Mouse (Mus musculus) testis, adult 2 months (tissue): ENCODE measurements around the gene Fryl. TPM values are rescaled to one million over a fixed set of nuclear protein-coding genes. Genes with fewer than 3 reads are reported as not detected.
A peak's percentile ranks its signal among the peaks of the same experiment; 100 is the strongest.

ENCODE experiments used
- H3K27ac ChIP-seq: fragments of 200-500 bp; 2 replicates; pipeline ENCODE4 v1.5.1; 2012; ENCODE audit warnings: low read depth, low read length; ENCODE audit not compliant: control insufficient read depth, insufficient read depth
- H3K27me3 ChIP-seq: fragments of 200-500 bp; 2 replicates; pipeline ENCODE4 v1.6.1; 2012; ENCODE audit warnings: mild to moderate bottlenecking, low read length, moderate library complexity; ENCODE audit not compliant: control insufficient read depth, insufficient read depth
- H3K36me3 ChIP-seq: fragments of 200-500 bp; 2 replicates; pipeline ENCODE4 v1.6.1; 2012; ENCODE audit warnings: mild to moderate bottlenecking, low read length; ENCODE audit not compliant: control insufficient read depth, insufficient read depth
- H3K4me1 ChIP-seq: fragments of 200-500 bp; 2 replicates; pipeline ENCODE4 v1.6.1; 2012; ENCODE audit warnings: low read length; ENCODE audit not compliant: control insufficient read depth, insufficient read depth
- H3K4me3 ChIP-seq: fragments of 200-500 bp; 2 replicates; pipeline ENCODE4 v1.5.1; 2012; ENCODE audit warnings: low read depth, mild to moderate bottlenecking, low read length, moderate library complexity, mixed read lengths; ENCODE audit not compliant: control insufficient read depth
- CTCF ChIP-seq: fragments of 200-500 bp; IDR thresholded peaks from 2 replicates; pipeline ENCODE4 v1.5.1; 2012; ENCODE audit warnings: low read depth, mild to moderate bottlenecking, inconsistent platforms, low read length, moderate library complexity; ENCODE audit not compliant: control insufficient read depth, insufficient read depth, insufficient replicate concordance
- POLR2A ChIP-seq: fragments of 200-500 bp; IDR thresholded peaks from 2 replicates; pipeline ENCODE4 v1.6.1; 2012; ENCODE audit warnings: low read depth, mild to moderate bottlenecking, inconsistent platforms, low read length, moderate library complexity; ENCODE audit not compliant: control insufficient read depth
- polyA plus RNA-seq: library from polyadenylated mRNA; depleted of rRNA; stranded (reverse); fragments of >200 nt; gene quantifications from 2 replicates; pipeline ENCODE4 v1.2.3, GENCODE M21; 2012

Fryl gene
- polyA plus RNA-seq, 1 experiment, result 21.6 TPM

DNA sequence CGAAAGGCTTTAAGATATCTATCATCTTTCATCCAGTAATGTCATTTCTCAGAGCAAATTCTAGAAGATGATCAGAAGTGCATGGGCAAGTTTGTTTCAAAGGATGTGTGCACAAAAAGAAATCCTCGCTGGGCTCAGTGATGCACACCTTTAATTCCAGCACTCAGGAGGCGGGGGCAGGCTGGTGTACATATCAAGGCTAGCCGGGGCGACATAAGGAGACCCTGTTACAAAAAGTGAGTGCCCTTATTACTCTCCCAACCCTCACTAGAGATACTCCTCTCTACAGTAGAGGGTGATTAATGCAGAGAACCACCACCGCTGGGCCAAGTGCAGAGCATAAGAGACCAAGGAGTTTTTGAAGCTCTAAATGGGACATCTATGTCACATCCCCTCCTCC, 53.9 kb downstream of the Fryl start:
- Histone ChIP-seq H3K4me1 (no peaks in the 10 kb centered on the region; the same call in 1 of the 2 replicates), H3K4me3 (no peak overlapping the region)
- no peak for TF ChIP-seq POLR2A

DNA sequence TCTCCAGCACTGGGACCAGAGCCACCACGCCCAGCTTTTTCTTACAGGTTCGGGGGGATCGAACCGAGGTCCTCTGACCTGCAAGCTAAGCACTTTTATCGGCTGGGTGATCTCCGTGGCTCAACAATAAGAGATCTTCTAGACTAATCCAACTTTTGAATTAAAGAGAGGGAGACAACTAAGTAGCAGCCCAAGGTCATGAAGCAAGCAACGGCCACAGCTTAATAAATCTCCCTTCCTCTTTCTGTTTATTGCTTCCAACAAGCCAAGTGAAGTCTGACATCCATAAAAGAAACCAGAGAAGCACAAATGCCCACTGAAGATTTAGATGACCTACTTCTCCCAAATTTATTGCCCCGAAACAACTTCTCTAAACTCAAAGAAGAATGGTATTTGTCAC, 54.3 kb downstream of the Fryl start:
- Histone ChIP-seq H3K4me3 (no peak overlapping the region), H3K36me3 (no peaks in the 10 kb centered on the region), H3K4me1 (no peaks in the 10 kb centered on the region; the same call in 1 of the 2 replicates), H3K27ac (no peak overlapping the region), H3K27me3 (no peaks in the 10 kb centered on the region)
- no peak for TF ChIP-seq CTCF
- TF ChIP-seq POLR2A, result no peak

More for the DNA sequence above, 53.9 kb downstream of the Fryl start:
- Histone ChIP-seq H3K27me3 (no peaks in the 10 kb centered on the region), H3K36me3 (no peaks in the 10 kb centered on the region), H3K27ac (no peak overlapping the region)

DNA sequence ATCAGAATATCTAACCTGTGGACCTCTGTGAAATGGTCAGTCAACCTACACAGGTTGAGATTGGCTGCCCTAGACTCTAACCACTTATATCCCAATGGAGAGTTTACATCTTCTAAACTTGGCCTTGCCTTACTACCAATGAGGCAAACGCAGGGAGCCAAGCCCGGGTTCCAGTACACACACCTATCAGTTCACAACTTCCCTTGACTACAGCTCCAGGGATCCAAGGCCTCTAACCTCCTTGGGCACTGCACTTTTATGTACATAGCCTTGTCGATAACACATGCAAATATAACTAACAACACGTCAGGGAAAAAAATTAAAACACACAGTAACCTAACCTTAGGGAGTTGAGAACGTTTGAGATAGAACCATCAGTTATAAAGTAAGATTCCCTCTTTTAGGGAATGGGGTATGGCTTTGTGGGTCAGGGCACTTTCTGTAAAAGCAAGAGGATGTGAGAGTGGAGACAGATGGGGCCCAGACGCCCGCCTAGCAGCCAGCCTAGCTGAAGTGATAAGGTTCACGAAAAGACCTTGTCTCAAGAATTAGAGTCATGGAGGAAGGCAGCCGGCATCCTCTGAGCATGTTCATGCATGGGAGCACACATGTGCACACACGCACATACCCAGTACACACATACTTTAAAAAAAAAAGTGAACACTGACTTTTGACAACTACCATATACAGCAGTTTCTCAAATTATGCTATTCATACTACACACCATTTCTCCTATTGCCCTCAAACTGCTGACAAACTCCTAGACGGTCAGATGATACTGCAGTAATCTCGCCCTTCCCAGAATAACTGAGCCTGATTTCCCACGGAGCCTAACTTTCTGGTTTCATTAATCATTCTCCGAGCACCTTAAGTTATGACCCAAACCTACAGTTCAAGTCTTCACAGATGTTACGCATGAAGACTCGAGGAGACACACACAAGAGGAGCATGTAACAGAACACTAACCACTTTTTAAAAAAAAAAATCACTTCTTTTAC, 55.7 kb downstream of the Fryl start:
- Histone ChIP-seq H3K27me3 (no peaks in the 10 kb centered on the region), H3K36me3 (no peaks in the 10 kb centered on the region), H3K4me3 (no peak overlapping the region), H3K4me1 (no peaks in the 10 kb centered on the region; the same call in 1 of the 2 replicates), H3K27ac (no peak overlapping the region)
- TF ChIP-seq POLR2A, result no peak
- no peak for TF ChIP-seq CTCF

DNA sequence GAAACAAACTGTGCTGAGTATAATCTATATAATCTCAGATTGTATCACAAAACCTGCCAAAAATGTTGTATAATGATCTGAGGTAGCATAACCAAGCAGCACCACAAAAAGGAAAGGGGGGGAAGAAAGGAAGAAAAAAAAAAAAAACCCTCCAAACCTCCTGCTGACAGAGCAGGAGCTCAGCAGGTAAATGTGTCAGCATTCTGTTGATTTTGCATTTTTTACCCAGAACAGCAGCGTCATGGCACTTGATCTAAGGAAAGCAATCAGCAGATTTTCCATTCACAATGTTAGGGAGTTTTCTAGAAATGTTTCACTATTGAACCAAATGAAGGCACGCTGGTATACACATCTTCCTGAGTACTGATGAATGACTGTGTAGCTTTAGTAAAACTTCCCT, 56.8 kb downstream of the Fryl start:
- TF ChIP-seq CTCF (no peak), POLR2A (no peak)
- Histone ChIP-seq H3K4me3 (no peak overlapping the region), H3K27me3 (no peaks in the 10 kb centered on the region), H3K36me3 (no peaks in the 10 kb centered on the region), H3K4me1 (no peaks in the 10 kb centered on the region; the same call in 1 of the 2 replicates), H3K27ac (no peak overlapping the region)

DNA sequence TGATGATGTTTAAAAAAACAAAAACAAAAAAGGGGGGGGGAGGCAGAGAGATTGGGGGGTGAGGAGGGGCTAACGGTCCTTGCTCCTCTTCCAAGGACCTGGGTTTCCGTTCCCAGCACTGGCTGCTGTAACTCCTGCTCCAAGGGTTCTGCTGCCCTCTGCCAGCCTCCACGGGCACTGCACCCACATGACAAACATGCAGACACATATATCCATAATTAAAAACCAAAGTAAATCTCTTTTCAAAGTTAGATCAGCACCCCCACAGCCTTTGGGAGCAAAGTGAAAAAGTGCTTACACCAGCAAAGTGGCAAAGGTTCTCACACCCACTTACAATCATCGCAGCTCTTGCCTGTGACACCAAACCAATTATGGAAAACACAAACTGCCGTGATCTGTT, 57.7 kb downstream of the Fryl start:
- H3K36me3 ChIP-seq, result no peaks in the 10 kb centered on the region
- no peaks in the 10 kb centered on the region for H3K27me3 ChIP-seq
- TF ChIP-seq POLR2A (no peak), CTCF (peak; percentile 35; the same call in 1 of the 2 replicates)
- H3K4me3 ChIP-seq, result no peak overlapping the region
- H3K4me1 ChIP-seq, result no peaks in the 10 kb centered on the region; the same call in 1 of the 2 replicates
- H3K27ac ChIP-seq, result no peak overlapping the region

DNA sequence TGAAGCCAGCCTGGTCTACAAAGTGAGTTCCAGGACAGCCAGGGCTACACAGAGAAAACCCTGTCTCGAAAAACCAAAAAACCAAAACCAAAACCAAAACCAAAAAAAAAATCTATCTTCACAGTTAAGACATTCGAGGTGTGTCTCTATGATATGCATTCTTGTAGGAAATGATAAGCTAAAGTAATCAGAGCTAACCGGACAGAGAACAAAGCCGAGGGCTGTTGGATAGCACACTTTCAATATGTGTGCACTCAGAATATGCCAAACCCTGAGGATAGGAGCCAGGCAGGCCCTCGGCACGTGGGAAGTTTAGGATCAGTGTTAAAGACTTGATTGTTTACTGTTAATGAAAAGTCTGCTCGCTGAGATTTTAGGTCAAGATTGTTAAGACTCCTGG, 58.6 kb downstream of the Fryl start:
- H3K36me3 ChIP-seq, result no peaks in the 10 kb centered on the region
- no peak overlapping the region for H3K27ac ChIP-seq
- H3K4me1 ChIP-seq, result no peaks in the 10 kb centered on the region
- TF ChIP-seq CTCF (no peak), POLR2A (no peak)
- H3K27me3 ChIP-seq, result no peaks in the 10 kb centered on the region
- no peak overlapping the region for H3K4me3 ChIP-seq

DNA sequence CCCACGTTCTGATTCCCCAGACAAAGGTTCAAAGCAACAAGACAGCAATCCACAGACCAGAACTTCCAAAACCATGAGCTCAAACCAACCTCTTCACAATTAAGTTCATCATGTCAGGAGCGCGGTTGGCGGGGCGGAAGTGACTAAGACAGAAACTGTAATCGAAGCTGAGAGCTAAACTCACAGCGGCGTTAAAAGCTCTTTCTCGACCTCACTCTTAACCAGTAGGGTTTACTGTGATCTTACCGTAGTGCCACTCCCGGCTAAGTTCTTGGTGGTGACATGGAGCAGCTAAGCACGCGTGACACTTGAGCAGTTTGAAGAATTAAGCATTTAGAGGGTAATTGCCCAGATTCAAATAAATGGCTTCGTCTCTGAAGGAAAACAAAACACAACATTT, 61.7 kb downstream of the Fryl start:
- no peaks in the 10 kb centered on the region; the same call in 1 of the 2 replicates for H3K4me1 ChIP-seq
- no peaks in the 10 kb centered on the region for H3K27me3 ChIP-seq
- no peak overlapping the region for H3K4me3 ChIP-seq
- no peak overlapping the region for H3K27ac ChIP-seq
- TF ChIP-seq CTCF (no peak), POLR2A (no peak)
- no peaks in the 10 kb centered on the region for H3K36me3 ChIP-seq

DNA sequence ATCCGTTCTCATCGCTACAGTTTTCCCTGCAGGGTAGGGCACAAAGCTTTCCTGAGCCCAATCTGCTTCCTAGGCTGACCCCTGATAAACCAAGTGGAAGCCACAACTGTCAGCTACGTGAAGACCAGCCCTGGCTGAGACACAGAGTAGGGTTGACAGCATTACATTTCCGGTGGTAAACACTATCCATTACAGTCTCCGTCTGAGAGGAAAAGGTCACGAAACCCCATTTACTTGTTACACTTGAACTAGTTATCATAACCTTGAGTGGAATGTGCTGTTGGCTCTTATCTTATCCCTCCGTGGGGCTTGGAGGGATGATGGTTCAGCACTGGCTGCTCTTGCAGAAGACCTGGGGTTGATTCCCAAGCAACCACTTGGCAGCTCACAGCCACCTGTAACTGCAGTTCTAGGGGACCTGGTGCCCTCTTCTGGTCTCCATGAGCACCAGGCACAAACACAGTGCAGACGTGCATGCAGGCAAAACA, 62.3 kb downstream of the Fryl start:
- H3K27ac ChIP-seq, result no peak overlapping the region
- no peak overlapping the region for H3K4me3 ChIP-seq
- TF ChIP-seq POLR2A (no peak), CTCF (peak; percentile 8; the same call in 1 of the 2 replicates)
- H3K36me3 ChIP-seq, result no peaks in the 10 kb centered on the region
- H3K27me3 ChIP-seq, result no peaks in the 10 kb centered on the region
- H3K4me1 ChIP-seq, result no peaks in the 10 kb centered on the region; the same call in none of the 2 replicates
